Mouse (Mus musculus): ENCODE data around the gene Xpnpep1. TPM values are rescaled to one million over a fixed set of nuclear protein-coding genes. Genes with fewer than 3 reads are reported as not detected.
A peak's percentile ranks its signal among the peaks of the same experiment; 100 is the strongest.

The Xpnpep1 gene
- total RNA-seq, 2 experiments from 2014 or later = 34.3 to 40.9 TPM

- DNase-seq (ENCODE audit: low spot score) = peak; percentile 80
These were observed 26.9 kb upstream of the Xpnpep1 start for GRCm38 (mm10) chr19:53066934-53067333.

DNA sequence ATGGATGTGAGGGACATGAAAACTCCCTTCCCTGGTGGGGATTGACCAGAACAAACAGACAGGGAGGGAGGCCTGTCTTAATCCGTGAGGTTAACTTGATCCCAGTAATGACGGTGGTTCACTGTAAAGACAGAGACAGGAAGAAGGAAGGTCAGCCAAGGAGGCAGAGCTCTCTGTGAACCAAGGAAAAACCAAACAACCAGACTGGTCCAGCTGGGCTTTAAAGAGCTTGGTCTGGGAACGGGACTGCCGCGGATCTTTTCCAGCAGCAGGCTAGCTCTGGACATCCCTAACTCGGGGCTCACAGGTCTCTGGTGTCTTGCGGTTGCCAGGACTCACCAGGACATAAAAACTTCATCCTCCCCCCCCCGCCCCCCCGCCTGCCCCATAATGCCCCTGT is 26.5 kb upstream of the Xpnpep1 start:
- no peak for DNase-seq (ENCODE audit: low spot score)

DNA sequence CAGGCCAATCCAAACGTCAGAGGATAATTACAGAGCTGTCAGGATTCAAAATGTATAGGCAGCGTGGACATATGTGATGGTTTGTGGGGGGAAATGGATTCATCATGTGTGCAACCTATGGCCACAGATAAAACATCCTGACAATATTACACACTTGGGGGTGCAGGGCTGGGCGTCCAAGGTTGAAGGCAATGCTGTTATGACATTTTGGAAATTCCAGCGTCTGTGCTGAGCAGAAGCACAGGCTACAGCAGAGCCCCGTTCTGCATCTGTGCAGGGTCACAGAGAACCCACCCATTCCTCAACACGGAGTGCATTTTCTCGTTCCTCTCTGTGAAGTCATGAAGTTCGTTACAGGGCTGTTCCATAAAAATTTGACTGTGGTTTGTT is 25.0 kb upstream of the Xpnpep1 start:
- DNase-seq (ENCODE audit: low spot score) = no peak

GRCm38 (mm10) chr19:53064292-53064971 is 24.4 kb upstream of the Xpnpep1 start:
- DNase-seq (ENCODE audit: low spot score) = no peak

GRCm38 (mm10) chr19:53062046-53062445 is 22.0 kb upstream of the Xpnpep1 start:
- no peak for DNase-seq (ENCODE audit: low spot score)

GRCm38 (mm10) chr19:53059344-53060111 is 19.5 kb upstream of the Xpnpep1 start:
- no peak for DNase-seq (ENCODE audit: low spot score)

DNA sequence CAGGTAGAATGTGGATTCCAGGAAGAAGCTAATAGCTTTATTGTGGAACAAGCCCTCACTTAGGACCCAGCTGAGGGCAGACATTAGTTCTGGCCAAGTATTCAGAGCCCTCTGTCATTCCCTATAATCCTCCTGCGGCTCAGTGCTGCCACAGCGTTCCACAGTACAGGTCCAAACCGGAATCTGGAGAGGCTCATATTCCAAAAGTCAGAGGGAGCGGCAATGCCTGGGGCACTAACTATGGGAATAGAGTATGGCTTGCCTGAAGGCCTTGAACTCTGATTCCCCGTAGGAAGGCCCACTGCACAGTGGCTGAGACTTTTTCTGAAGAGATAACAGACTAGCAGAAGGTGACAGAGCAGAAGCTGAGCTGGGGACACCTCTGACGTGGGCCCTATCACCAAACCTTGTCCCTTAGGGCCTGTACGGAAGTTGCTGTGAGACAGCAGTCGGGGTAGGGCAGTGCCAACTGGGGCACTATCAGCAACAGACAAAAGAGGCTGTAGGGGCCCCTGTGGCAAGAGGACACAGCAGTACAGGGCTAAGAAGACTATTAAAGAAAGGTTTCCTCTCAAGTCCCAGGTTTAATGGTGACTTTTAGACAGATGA is 18.8 kb upstream of the Xpnpep1 start:
- no peak for DNase-seq (ENCODE audit: low spot score)

GRCm38 (mm10) chr19:53057980-53058725 is 18.1 kb upstream of the Xpnpep1 start:
- DNase-seq (ENCODE audit: low spot score) = no peak

- DNase-seq (ENCODE audit: low spot score) = no peak
These were observed 13.3 kb upstream of the Xpnpep1 start for GRCm38 (mm10) chr19:53053355-53053754.

GRCm38 (mm10) chr19:53052031-53052670 is 12.1 kb upstream of the Xpnpep1 start:
- DNase-seq (ENCODE audit: low spot score) = no peak

DNA sequence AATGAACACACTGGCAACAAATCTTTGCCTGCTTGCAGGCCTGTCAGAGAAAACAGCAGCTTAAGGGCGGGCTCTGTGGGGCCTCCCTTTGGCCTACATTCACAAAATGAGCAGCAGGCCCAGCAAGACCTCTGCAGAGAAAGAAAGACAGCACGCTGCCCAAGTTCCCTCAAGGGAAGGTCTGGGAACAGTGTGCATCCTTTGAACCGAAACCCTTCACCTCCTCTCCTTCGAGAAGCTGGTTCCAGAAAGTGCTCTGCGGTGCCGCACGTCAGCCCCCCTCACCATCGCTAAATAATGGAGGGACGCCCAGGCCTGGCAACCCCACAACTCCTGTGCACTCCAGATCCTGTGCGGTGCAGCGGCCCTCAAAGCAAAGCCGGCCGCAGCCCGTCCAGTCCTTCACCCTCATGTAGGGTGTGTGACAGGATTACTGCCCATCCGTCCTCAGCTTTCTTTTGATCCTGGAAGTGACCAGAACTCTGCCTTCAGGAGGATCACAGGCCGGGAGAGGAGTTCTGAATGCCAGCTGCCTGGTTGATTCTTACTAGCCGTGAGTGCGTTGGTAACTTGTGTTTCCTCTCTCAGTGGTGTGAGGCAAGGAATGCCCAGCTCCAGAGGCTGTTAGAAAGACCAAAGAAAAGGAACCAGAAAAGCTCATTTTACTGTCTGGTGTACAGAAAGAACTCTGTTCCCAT is 11.4 kb upstream of the Xpnpep1 start:
- peak; percentile 47 for DNase-seq (ENCODE audit: low spot score)

DNA sequence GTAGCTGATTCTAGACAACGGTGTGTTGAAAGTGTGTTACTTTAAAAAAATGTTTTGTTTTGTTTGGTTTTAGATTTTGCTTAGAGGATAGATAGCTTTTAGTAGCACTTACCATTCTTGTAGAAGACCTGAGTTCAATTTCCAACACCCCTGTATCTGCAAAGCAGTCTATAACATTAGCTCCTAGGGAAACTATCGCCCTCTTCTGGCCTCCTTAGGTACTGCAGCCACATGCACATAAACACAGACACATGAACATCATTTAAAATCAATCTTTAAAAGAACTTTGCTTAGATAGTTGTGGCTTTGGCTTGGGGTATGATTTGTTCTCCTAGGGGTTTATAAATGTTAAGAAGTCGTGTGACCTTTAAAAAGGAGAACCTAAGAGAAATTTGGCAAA is 10.1 kb upstream of the Xpnpep1 start:
- no peak for DNase-seq (ENCODE audit: low spot score)

DNA sequence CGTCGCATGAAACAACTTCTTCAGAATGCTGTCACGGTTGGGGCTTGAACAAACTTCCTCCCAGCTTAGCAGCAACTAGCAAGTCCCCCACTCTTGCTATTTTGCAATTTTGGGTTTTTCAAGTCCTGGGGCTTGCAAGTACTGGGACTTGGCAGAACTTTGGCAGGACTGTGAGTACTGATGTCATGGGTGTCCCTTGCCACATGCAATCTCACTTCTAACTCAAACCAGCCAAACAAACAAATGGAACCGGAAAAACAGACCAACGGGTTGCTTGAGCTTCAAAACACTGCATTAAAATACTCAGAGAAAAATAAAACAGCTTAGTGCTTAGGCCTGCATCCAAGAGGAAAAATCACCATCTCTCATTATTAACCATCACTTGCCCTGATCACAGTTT is 7.2 kb upstream of the Xpnpep1 start:
- DNase-seq (ENCODE audit: low spot score) = peak; percentile 48

DNA sequence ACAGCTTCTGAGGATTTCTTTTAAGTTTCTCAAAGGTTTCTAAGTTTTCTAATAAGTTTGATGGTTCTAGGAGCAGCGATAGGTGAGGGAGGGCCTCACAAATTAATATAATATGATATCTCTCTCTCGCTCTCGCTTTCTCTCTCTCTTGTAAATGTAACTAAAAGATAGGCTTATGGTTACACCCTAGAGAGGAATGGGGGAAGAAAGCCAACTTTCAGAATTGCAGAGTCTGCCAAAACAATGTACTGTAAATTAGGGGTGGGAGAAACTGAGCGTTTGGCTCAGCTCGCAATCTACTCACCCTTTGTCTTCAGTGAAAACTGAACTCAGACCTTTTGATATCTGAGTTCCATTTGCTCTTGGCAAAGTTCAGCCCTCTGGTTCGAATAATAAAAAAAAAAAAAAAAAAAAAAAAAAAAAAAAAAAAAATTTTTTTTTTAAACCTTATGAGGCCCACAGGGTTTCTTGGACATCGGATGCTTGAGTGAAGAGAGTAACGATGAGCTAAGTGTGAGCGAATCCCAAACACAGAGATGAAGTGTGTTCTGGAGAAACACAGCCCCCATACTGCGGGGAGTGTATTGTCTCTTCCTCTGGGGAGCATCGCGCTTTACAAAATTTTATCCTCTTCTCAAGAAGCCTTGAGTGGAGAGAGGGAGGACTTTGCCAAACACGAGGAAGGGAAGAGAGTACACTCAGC is 3.6 kb upstream of the Xpnpep1 start:
- no peak for DNase-seq (ENCODE audit: low spot score)

DNA sequence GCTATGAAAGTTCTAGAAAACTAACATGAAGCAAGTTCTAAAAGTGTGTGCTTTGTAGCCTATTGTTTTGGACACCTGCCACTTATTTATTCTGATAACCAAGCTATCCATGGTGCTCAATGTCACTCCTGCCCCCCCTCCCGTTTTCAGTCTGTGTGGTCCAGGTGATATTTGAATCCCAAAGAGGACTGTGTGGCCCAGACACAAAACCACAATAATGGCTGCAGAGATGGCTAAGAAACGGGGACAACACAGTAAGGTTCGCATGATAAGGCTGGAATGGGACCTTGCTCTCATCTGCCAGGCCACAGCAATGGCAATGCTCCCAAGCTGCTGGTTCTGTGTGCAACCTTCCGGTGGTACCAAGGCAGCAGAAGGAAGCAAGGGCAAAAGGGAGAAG is 1.6 kb upstream of the Xpnpep1 start:
- no peak for DNase-seq (ENCODE audit: low spot score)

DNA sequence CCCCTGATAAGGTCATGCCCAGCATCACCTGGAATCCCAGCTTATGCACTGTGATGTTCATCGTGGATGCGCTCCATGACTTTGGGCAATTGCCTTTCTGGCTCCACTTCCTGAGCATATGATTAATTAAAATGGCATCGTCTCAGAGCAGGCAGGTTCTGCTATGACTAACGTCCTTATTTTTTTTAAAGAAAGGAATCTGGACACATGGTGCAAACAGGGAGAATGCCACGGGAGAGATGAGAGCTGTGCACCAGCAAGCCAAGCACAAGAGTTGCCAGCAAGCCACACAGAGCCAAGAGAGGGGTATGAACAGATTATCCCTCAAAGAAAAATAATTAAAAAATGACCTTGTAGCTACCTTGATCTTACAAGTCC is 1.1 kb upstream of the Xpnpep1 start:
- no peak for DNase-seq (ENCODE audit: low spot score)

DNA sequence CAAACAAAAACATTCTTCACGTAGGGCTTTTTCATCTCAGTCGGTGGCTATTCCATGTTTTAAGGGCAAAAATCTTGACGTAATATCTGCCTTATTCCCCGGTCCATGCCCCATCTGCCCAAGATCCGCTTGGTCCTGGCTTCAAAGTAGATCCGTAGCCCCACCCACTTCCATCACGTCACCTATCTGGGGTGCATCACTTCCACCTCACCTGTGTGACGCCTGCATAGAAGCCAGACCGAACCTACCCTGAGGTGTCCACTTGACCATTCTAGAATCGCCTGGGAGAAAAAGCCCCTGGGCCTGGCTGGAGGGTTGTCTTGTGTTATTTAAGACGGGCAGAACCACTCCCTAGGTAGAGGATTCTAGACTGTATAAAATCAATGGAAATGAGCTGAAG is 924 bp downstream of the Xpnpep1 start:
- no peak for DNase-seq (ENCODE audit: low spot score)

GRCm38 (mm10) chr19:53038435-53038938 is 1.5 kb downstream of the Xpnpep1 start:
- peak; percentile 100 for DNase-seq (ENCODE audit: low spot score)

GRCm38 (mm10) chr19:53037925-53038419 is 2.0 kb downstream of the Xpnpep1 start:
- no peak for DNase-seq (ENCODE audit: low spot score)

Measured in gastrocnemius, adult 18-20 months (tissue).